Mouse (Mus musculus): ENCODE results near the gene Nup107. TPM values are rescaled to one million over a fixed set of nuclear protein-coding genes. Genes with fewer than 3 reads are reported as not detected.
A peak's percentile ranks its signal among the peaks of the same experiment; 100 is the strongest.
"Not testable (repeated sequence)": the region's sequence is repeated elsewhere in the genome, so short reads cannot be mapped to it uniquely, and the experiment has no call there.

Gene Nup107
- polyA plus RNA-seq, 1 experiment from 2014 or later = 55.1 TPM

DNA sequence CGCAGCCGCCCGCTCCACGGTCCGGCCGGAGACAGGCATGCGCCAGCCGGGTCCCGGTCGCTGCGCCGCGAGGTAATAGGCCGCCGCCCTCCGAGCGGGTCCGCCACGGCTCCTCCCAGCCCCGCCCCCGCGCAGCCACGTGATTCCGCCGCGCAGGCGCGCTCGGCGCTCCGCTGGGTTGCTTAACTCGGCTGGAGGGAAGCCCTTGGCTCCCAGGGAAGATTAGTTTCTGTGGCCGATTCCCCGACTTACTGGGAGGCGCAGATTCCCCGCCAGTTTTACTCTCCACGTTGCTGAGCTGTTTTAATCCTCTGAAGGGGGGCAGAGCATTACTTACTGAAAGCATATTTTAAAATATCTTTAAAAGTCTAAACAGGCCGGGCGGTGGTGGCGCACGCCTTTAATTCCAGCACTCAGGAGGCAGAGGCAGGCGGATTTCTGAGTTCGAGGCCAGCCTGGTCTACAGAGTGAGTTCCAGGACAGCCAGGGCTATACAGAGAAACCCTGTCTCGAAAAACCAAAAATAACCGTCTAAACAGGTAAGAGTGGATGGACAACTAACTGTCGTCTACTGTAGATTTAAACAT is 46.1 kb downstream of the Nup107 start, which contains the start of gene Slc35e3:
Gene Slc35e3, minus strand, starts transcription at position 69 of the 587 bp plus-strand sequence.
- peak; percentile 96 for ATAC-seq (replicated peaks; ENCODE audit: extremely low read depth, insufficient read depth, low FRiP score)

DNA sequence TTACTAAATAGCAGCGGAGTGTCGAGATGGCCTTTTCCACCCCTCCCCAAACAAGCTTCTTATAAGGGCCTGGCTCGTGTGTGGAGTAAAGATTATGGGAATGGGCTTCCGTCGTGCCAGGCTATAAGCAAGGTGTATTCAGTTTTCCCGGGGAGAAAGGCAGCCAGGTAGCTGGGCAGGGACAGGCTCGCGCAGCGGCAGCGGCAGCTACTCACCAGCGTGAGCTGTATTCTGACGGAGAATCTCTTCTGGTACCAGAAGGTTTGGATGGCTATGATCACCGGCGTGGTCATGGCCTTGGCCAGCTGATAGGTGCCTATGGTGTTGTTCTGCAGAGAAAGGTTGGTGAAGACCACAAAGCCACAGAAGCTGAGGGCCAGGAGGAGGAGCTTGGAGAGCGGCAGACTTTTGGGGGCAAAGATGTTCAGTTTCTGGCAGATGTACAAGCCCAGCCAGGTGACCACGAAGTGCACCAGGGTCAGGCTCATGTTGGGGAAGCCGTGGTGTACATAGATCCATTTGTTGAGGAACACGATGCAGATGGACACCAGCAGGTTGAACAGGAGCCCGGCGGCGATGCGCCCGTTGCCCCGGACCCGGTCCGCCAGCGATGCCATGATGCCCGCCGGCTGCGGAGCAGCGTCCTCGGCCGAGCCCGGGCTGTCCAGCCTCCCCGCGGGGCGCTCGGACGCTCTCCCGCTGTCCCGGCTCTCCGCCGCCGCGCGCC is 46.8 kb downstream of the Nup107 start:
- Histone ChIP-seq H3K9ac (ENCODE audit: low read length) (peak overlapping the region; percentile 60), H3K4me2 (ENCODE audit: low read depth, low read length) (peak overlapping the region; percentile 67), H3K4me3 (ENCODE audit: low read length) (peak overlapping the region; percentile 56), H3K36me3 (ENCODE audit: control insufficient read depth, insufficient read depth) (peaks cover 14% of the 10 kb centered on the region)
- H3K4me1 ChIP-seq (ENCODE audit: control insufficient read depth, insufficient read depth, low read length); H3K9me3 ChIP-seq (replicated peaks; ENCODE audit: control insufficient read depth, low read length); H3K27ac ChIP-seq (ENCODE audit: low read length); H3K27me3 ChIP-seq (ENCODE audit: control insufficient read depth, insufficient read depth, low read length): not testable (repeated sequence)
- 2% methylated on average over 14 of the region's 46 CpGs for WGBS
- ATAC-seq (replicated peaks; ENCODE audit: extremely low read depth, insufficient read depth, low FRiP score) = peak; percentile 24

More for the DNA sequence above, 46.1 kb downstream of the Nup107 start, which contains the start of gene Slc35e3:
- H3K4me2 ChIP-seq (ENCODE audit: low read depth, low read length) = peak within 1 kb of the TSS; percentile 67
- H3K27ac ChIP-seq (ENCODE audit: low read length) = peak within 1 kb of the TSS; percentile 66
- H3K9ac ChIP-seq (ENCODE audit: low read length) = peak within 1 kb of the TSS; percentile 60
- H3K4me1 ChIP-seq (ENCODE audit: control insufficient read depth, insufficient read depth, low read length) = 0 out of 2 replicates have a peak, but pooled peaks cover 6% of the 10 kb centered on the region
- H3K36me3 ChIP-seq (ENCODE audit: control insufficient read depth, insufficient read depth) = peaks cover 20% of the 10 kb centered on the region
- no peaks in the 10 kb centered on the region for H3K27me3 ChIP-seq (ENCODE audit: control insufficient read depth, insufficient read depth, low read length)
- H3K9me3 ChIP-seq (replicated peaks; ENCODE audit: control insufficient read depth, low read length) = no peaks in the 10 kb centered on the region; the same call in 1 of the 2 replicates
- WGBS = 12% methylated on average over 46 of the region's 46 CpGs
- peak within 1 kb of the TSS; percentile 56 for H3K4me3 ChIP-seq (ENCODE audit: low read length)

DNA sequence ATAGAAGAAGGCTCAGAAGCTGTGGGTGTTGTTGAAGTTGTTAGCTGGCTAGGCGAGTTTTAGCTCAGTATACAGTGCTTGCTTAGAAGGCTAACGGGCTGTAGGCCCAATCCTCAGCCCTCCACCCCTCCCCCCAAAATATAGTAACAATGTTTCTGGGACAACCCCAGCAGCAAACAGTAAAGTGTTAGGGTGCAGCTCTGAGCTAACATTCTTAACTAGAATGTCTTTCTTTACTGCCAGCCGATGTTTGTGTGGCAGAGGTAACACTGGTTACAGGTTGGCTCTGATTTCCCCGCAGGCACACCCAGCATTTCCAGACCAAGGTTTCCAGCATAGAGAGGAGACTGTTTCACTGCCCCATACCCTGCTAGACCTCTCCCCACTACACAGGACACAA is 48.6 kb downstream of the Nup107 start:
- no peak overlapping the region for H3K27ac ChIP-seq (ENCODE audit: low read length)
- no peak for ATAC-seq (replicated peaks; ENCODE audit: extremely low read depth, insufficient read depth, low FRiP score)
- H3K9me3 ChIP-seq (replicated peaks; ENCODE audit: control insufficient read depth, low read length) = no peaks in the 10 kb centered on the region
- H3K4me3 ChIP-seq (ENCODE audit: low read length) = no peak overlapping the region
- no peaks in the 10 kb centered on the region for H3K27me3 ChIP-seq (ENCODE audit: control insufficient read depth, insufficient read depth, low read length)
- H3K4me1 ChIP-seq (ENCODE audit: control insufficient read depth, insufficient read depth, low read length) = 0 out of 2 replicates have a peak, but pooled peaks cover 6% of the 10 kb centered on the region
- WGBS = 77% methylated on average over 4 of the region's 4 CpGs
- H3K4me2 ChIP-seq (ENCODE audit: low read depth, low read length) = no peak overlapping the region
- no peak overlapping the region for H3K9ac ChIP-seq (ENCODE audit: low read length)
- H3K36me3 ChIP-seq (ENCODE audit: control insufficient read depth, insufficient read depth) = peaks cover 11% of the 10 kb centered on the region

DNA sequence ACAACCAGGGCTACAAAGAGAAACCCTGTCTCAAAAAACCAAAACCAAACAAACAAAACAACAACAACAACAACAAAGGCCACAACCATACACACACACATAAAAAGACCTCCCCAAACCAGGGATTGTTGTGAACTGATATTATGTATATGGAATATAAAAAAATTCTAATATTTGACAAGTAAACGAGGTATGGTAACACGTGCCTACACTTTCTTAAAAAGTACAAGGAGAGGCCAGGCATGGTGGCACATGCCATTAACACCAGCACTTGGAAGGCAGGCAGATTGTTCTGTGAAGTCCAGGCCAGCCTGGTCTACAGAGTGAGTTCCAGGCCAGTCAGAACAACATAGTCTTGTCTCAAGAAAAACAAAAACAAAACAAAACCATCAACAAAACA is 49.3 kb downstream of the Nup107 start:
- no peak for ATAC-seq (replicated peaks; ENCODE audit: extremely low read depth, insufficient read depth, low FRiP score)
- Histone ChIP-seq H3K9ac (ENCODE audit: low read length) (no peak overlapping the region), H3K4me1 (ENCODE audit: control insufficient read depth, insufficient read depth, low read length) (0 out of 2 replicates have a peak, but pooled peaks cover 6% of the 10 kb centered on the region), H3K27ac (ENCODE audit: low read length) (no peak overlapping the region), H3K27me3 (ENCODE audit: control insufficient read depth, insufficient read depth, low read length) (no peaks in the 10 kb centered on the region), H3K9me3 (replicated peaks; ENCODE audit: control insufficient read depth, low read length) (no peaks in the 10 kb centered on the region), H3K36me3 (ENCODE audit: control insufficient read depth, insufficient read depth) (peaks cover 9% of the 10 kb centered on the region), H3K4me3 (ENCODE audit: low read length) (no peak overlapping the region), H3K4me2 (ENCODE audit: low read depth, low read length) (no peak overlapping the region)
- 91% methylated on average over 2 of the region's 2 CpGs for WGBS

DNA sequence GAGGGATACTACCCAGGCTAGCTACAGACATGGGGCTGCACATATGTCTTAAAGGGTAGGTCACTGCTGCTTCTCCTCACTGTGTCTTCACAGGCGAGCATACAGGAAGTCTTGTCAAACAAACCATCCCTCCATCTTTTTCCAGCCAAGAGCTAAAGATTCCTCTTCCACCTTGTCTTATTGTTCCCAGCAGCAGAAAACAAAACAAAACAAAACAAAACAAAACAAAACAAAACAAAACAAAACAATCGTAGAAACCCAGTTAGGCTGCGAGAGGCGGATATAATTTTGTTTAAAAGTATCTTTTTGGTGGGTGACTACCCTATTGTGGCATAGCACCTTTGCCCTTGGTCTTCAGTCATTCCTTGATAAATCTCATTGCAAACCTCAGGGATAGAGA is 49.9 kb downstream of the Nup107 start:
- ATAC-seq (replicated peaks; ENCODE audit: extremely low read depth, insufficient read depth, low FRiP score) = no peak
- Histone ChIP-seq H3K27ac (ENCODE audit: low read length) (no peak overlapping the region), H3K4me3 (ENCODE audit: low read length) (no peak overlapping the region), H3K36me3 (ENCODE audit: control insufficient read depth, insufficient read depth) (peaks cover 9% of the 10 kb centered on the region), H3K27me3 (ENCODE audit: control insufficient read depth, insufficient read depth, low read length) (no peaks in the 10 kb centered on the region), H3K4me2 (ENCODE audit: low read depth, low read length) (no peak overlapping the region), H3K4me1 (ENCODE audit: control insufficient read depth, insufficient read depth, low read length) (0 out of 2 replicates have a peak, but pooled peaks cover 6% of the 10 kb centered on the region), H3K9me3 (replicated peaks; ENCODE audit: control insufficient read depth, low read length) (no peaks in the 10 kb centered on the region), H3K9ac (ENCODE audit: low read length) (no peak overlapping the region)
- WGBS = 82% methylated on average over 4 of the region's 4 CpGs

DNA sequence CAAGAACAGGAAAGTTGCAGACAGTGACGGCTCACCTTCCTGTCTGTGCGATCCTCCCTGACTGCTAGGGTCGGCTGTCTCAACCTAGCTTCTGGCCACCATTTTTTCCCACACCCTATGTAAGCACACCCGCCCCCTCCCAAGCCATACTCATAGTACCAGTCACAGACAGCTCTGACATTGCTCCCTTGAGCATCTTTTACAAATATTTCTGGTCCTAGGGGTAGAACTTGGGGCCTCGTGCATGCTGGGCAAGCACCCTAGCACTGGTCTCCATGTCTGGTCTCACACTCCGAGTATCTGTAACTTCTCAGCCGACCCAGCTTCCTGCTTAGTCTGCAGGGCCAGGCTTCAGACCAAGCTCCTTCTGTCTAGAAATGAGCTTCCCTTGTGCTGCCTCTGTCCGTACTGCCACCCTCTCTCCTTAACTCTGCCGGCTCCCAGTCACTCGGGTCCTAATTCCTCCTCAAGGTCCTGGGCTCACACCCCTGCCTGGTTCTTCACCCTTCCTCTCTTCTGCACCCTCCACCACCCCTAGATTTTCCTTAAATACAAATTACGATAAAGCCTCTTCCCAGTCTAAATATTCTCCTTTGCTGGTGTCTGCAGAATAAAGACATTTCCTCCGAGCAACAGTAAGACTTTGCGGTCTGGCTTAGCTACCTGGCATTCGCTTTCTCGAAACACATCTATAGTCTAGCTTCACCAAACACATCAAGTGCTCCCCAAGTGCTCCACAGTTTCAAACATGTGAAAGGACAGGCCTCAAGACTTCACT is 50.6 kb downstream of the Nup107 start:
- ATAC-seq (replicated peaks; ENCODE audit: extremely low read depth, insufficient read depth, low FRiP score) = no peak
- H3K36me3 ChIP-seq (ENCODE audit: control insufficient read depth, insufficient read depth) = peaks cover 9% of the 10 kb centered on the region
- WGBS = 74% methylated on average over 15 of the region's 15 CpGs
- 0 out of 2 replicates have a peak, but pooled peaks cover 6% of the 10 kb centered on the region for H3K4me1 ChIP-seq (ENCODE audit: control insufficient read depth, insufficient read depth, low read length)
- H3K27me3 ChIP-seq (ENCODE audit: control insufficient read depth, insufficient read depth, low read length) = no peaks in the 10 kb centered on the region
- no peak overlapping the region for H3K4me2 ChIP-seq (ENCODE audit: low read depth, low read length)
- no peak overlapping the region for H3K4me3 ChIP-seq (ENCODE audit: low read length)
- H3K27ac ChIP-seq (ENCODE audit: low read length) = no peak overlapping the region
- H3K9me3 ChIP-seq (replicated peaks; ENCODE audit: control insufficient read depth, low read length) = no peaks in the 10 kb centered on the region
- H3K9ac ChIP-seq (ENCODE audit: low read length) = no peak overlapping the region

DNA sequence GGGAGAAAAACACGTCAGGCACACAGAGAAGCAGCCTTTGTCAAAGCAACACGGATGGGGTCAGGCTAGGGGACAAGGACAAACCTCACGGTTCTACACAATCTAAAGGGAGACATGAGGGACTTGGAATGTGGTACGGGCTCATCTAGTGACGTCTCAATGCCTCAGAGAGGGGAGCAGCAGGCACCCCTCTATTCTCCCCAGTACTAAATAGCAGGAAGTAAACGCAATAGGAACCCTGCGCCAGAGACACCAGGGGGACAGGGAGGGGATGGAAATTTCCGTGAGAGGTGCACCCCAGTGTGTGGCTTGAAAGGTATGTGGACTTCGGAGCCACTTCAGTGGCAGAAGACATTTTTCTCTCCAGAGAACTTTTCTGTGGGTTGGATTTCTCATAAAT is 51.6 kb downstream of the Nup107 start:
- Histone ChIP-seq H3K4me1 (ENCODE audit: control insufficient read depth, insufficient read depth, low read length) (0 out of 2 replicates have a peak, but pooled peaks cover 6% of the 10 kb centered on the region), H3K4me2 (ENCODE audit: low read depth, low read length) (no peak overlapping the region), H3K9me3 (replicated peaks; ENCODE audit: control insufficient read depth, low read length) (no peaks in the 10 kb centered on the region), H3K27me3 (ENCODE audit: control insufficient read depth, insufficient read depth, low read length) (no peaks in the 10 kb centered on the region), H3K27ac (ENCODE audit: low read length) (no peak overlapping the region), H3K4me3 (ENCODE audit: low read length) (no peak overlapping the region), H3K9ac (ENCODE audit: low read length) (no peak overlapping the region), H3K36me3 (ENCODE audit: control insufficient read depth, insufficient read depth) (peaks cover 12% of the 10 kb centered on the region)
- 84% methylated on average over 9 of the region's 9 CpGs for WGBS
- ATAC-seq (replicated peaks; ENCODE audit: extremely low read depth, insufficient read depth, low FRiP score) = no peak

DNA sequence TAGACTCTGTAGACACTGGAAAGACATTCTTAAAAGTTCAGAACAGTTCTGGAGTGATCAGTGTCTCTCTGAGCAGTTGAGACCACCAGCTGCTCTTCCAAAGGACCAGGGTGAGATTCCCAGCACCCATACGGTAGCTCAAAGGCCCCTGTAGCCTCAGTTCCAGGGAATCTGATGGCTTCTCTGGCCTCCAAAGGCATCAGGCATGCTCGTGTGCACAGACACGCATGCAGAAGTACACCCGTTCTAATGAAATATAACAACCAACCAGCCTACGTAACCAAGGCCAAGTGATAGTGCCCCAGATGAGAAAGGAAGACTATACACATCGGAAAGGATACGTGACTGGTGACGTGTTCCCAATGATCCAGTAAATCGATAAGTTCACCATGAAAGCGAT is 52.3 kb downstream of the Nup107 start:
- H3K27ac ChIP-seq (ENCODE audit: low read length) = no peak overlapping the region
- no peaks in the 10 kb centered on the region for H3K27me3 ChIP-seq (ENCODE audit: control insufficient read depth, insufficient read depth, low read length)
- peaks cover 12% of the 10 kb centered on the region for H3K36me3 ChIP-seq (ENCODE audit: control insufficient read depth, insufficient read depth)
- no peak overlapping the region for H3K9ac ChIP-seq (ENCODE audit: low read length)
- 0 out of 2 replicates have a peak, but pooled peaks cover 3% of the 10 kb centered on the region for H3K4me1 ChIP-seq (ENCODE audit: control insufficient read depth, insufficient read depth, low read length)
- no peak overlapping the region for H3K4me2 ChIP-seq (ENCODE audit: low read depth, low read length)
- 96% methylated on average over 10 of the region's 10 CpGs for WGBS
- H3K9me3 ChIP-seq (replicated peaks; ENCODE audit: control insufficient read depth, low read length) = no peaks in the 10 kb centered on the region
- ATAC-seq (replicated peaks; ENCODE audit: extremely low read depth, insufficient read depth, low FRiP score) = no peak
- H3K4me3 ChIP-seq (ENCODE audit: low read length) = no peak overlapping the region

DNA sequence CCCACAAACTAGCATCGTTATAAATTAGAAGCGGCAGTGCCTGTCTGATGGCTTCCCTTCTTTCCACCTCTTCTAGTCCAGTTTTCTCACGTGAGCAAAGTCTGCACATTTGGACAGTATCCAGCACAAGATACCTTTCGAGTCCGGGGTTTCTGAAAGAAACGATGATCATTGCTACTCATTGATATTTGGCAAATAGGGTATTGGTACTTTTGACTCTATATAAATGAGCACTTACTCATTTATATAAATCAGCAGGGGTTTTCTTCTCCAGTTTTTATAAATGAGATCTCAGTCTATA is 52.9 kb downstream of the Nup107 start:
- no peak overlapping the region for H3K9ac ChIP-seq (ENCODE audit: low read length)
- H3K9me3 ChIP-seq (replicated peaks; ENCODE audit: control insufficient read depth, low read length) = no peaks in the 10 kb centered on the region
- no peaks in the 10 kb centered on the region for H3K4me1 ChIP-seq (ENCODE audit: control insufficient read depth, insufficient read depth, low read length)
- no peak overlapping the region for H3K4me3 ChIP-seq (ENCODE audit: low read length)
- peaks cover 12% of the 10 kb centered on the region for H3K36me3 ChIP-seq (ENCODE audit: control insufficient read depth, insufficient read depth)
- WGBS = 94% methylated on average over 6 of the region's 6 CpGs
- H3K4me2 ChIP-seq (ENCODE audit: low read depth, low read length) = no peak overlapping the region
- H3K27me3 ChIP-seq (ENCODE audit: control insufficient read depth, insufficient read depth, low read length) = no peaks in the 10 kb centered on the region
- H3K27ac ChIP-seq (ENCODE audit: low read length) = no peak overlapping the region
- ATAC-seq (replicated peaks; ENCODE audit: extremely low read depth, insufficient read depth, low FRiP score) = no peak

Data from heart, embryonic 16.5 days (tissue).